Mouse (Mus musculus) monocyte, adult 2 months (primary cell): Measurements from ENCODE around the gene Smbd1.

ENCODE experiments used
- DNase-seq, 2 experiments: peaks; one replicate each; pipeline ENCODE4 v3.0.0; 2022; ENCODE audit warnings: low spot score in 2 of 2, low read depth in 1 of 2

Smbd1 gene

GRCm38 (mm10) chr16:32810321-32810720 is at the start of gene Smbd1:
Gene Smbd1 (minus strand): TSS chr16:32810477.
- DNase-seq: no peak

- DNase-seq: no peak
Measured at GRCm38 (mm10) chr16:32858771-32859636, 48.7 kb upstream of the Smbd1 start.

GRCm38 (mm10) chr16:32858356-32858755 is 48.1 kb upstream of the Smbd1 start:
- no peak for DNase-seq

GRCm38 (mm10) chr16:32856751-32857150 is 46.5 kb upstream of the Smbd1 start:
- no peak for DNase-seq

GRCm38 (mm10) chr16:32854050-32854571 is 43.8 kb upstream of the Smbd1 start:
- no peak for DNase-seq

- no peak for DNase-seq
Measured at GRCm38 (mm10) chr16:32853492-32854049, 43.3 kb upstream of the Smbd1 start.

- no peak for DNase-seq
Measured at GRCm38 (mm10) chr16:32849042-32849830, 39.0 kb upstream of the Smbd1 start.

GRCm38 (mm10) chr16:32847103-32847502 is 36.8 kb upstream of the Smbd1 start:
- DNase-seq: no peak

GRCm38 (mm10) chr16:32831501-32831900 is 21.2 kb upstream of the Smbd1 start:
- no peak for DNase-seq

GRCm38 (mm10) chr16:32829104-32829503 is 18.8 kb upstream of the Smbd1 start:
- no peak for DNase-seq

GRCm38 (mm10) chr16:32826521-32826920 is 16.2 kb upstream of the Smbd1 start:
- DNase-seq: no peak

GRCm38 (mm10) chr16:32825380-32825779 is 15.1 kb upstream of the Smbd1 start:
- no peak for DNase-seq

- no peak for DNase-seq
Measured at GRCm38 (mm10) chr16:32824061-32824460, 13.8 kb upstream of the Smbd1 start.

GRCm38 (mm10) chr16:32823487-32823886 is 13.2 kb upstream of the Smbd1 start:
- DNase-seq: no peak

- no peak for DNase-seq
Measured at GRCm38 (mm10) chr16:32822881-32823280, 12.6 kb upstream of the Smbd1 start.

GRCm38 (mm10) chr16:32822450-32822827 is 12.2 kb upstream of the Smbd1 start:
- DNase-seq: no peak

GRCm38 (mm10) chr16:32821772-32822449 is 11.6 kb upstream of the Smbd1 start:
- DNase-seq: no peak

- DNase-seq: no peak
Measured at GRCm38 (mm10) chr16:32818441-32818840, 8.2 kb upstream of the Smbd1 start.

- DNase-seq: no peak
Measured at GRCm38 (mm10) chr16:32818036-32818435, 7.8 kb upstream of the Smbd1 start.

GRCm38 (mm10) chr16:32815160-32815605 is 4.9 kb upstream of the Smbd1 start:
- no peak for DNase-seq

- no peak for DNase-seq
Measured at GRCm38 (mm10) chr16:32814539-32814938, 4.3 kb upstream of the Smbd1 start.
